Mouse (Mus musculus): Measurements from ENCODE around the gene Mboat1.

GRCm38 (mm10) chr13:30159626-30160025 lies 23.3 kb downstream of the Mboat1 start:
- TF ChIP-seq POLR2A (IDR thresholded peaks at IDR 0.05; ENCODE audit: insufficient read depth, low read depth, low read length) (no peak), CTCF (IDR thresholded peaks at IDR 0.05) (no peak)

Data from heart, adult 2 months (tissue).